Mouse (Mus musculus) cerebellum, adult 11-12 months (tissue): ENCODE results near the gene Rln1.
A peak's percentile ranks its signal among the peaks of the same experiment; 100 is the strongest.

Experiments used
- DNase-seq: peaks from one replicate; pipeline ENCODE4 v3.0.0; 2022

Gene Rln1

DNA sequence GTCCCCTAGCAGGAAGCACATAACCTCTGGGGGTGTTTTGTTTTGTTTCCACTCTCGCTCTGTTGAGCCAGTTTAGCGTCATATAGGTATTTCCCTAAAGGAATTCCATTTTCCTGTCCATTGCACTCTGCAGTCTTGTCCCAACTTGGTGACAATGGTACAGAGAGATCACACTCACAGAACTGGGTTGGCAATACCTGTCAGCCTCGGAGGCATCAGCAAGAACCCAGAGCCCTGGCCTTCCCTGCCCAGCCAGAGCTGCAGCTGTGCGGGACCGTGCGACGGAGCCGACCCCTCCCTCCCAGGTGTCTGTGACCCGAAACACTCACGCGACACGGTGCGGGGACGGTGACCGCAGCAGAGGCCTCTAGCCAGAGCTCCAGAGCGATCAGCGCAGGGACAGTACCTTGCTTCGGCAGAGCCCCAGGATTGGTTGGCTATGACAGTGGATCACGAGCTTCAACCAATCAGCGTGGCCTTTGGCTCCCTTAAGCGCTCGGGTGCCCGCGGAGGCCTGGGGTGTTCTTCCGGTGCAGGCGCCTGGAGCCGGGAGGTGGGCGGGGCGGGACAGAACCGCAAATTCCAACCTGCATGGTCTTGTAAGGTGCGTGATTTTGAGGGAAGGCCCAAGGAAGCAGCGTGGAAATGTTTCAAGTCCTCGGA is 27.1 kb upstream of the Rln1 start:
- peak; percentile 95 for DNase-seq

DNA sequence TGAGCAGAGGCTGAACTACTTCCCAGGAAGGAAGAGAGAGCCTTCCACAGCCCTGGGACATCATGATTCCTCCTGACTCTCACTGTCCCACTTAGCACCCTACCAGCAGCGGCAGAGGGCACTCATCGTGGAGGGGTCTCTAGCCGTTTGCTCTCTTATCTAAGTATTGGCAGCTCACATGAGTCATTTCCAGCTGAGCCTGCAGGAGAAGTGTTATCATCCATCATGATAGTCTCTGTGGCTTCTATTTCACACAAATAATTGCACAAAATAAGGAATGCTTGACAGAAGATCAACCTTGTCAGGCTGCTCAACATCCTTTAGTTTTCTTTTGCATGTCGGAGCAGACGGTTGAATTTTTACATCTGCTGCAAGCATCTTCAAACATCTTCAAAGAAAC is 25.8 kb upstream of the Rln1 start:
- no peak for DNase-seq

DNA sequence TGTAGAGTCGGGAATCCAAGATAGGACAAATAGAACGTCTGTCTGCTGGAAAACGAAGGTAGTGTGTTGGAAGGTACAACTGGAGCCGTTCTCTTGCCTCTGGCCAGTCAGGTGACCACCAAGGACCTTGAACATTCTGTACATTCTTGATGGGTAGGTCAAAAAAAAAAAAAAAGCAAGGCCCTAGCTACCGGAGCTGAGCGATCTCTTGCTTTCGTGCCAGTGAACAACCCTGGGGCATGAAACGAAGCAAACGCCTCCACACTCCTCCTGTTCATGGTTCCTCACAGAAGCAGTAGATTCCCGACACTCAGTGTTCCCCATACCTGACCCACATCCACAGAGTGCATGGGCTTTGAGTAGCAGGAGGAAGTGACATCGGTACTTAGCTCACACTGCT is 21.8 kb upstream of the Rln1 start:
- no peak for DNase-seq

DNA sequence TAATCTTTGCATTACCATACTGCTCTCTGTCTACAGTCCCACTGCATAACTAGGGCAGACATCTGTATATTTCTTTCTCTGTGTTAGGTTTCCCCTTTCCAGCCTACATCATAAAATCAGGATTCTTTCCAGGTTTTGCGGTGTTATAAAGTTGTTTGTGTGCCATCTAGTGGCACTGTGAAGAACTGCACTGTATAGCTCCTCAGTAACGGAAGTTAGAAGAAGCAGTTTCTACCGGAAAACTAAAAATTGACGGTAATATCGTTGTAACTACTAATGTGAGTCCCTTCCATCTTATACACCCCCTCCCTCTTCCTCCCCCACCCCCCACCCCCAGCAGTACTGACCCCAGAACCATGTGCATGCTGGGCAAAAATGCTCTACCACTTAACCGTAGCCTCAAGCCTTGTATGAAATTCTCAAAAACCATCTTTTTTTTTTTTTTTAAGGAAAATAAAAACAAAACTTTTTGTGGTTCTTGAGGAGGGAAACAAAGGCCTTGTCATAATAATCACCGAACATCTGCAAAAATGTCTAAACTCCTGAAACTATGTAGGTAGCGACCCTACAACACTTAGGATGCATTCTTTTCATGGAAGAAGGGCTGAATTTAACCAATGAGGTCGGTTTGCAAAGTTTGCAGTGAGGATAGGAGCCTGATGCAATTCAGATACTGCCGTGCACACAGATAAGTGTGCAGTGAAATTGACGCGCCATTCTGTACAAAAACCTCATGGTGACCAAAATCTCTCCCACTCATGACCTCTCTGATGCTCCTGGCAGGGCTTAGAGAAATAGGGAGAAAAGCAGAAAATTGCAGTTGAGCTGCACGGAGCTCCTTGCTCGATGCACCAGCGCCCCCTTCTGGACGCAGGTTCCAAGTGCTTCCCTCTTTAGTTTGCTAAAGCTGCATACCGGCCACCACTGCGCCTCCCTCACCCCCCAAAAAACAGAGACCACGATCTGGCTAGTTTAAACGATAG is 20.7 kb upstream of the Rln1 start:
- DNase-seq: peak; percentile 72

DNA sequence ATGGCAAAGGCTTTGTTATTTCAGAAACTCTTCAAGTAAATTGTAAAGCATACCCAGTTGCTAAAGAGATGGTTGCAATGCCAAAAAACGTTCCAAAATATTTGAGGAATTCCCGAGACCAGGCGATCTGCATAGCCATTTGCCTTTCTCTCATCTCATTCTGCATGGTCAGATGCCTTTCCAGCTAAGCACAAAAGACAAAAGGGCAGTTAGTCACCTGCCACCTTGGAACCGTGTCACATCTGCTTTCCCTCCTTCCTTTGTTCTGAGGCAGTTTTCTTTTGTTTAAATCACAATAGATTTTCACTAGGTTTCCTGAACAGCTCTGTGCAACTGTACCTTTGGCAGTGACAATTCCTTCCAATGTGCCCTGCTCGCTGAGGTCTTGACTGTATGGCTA is 16.5 kb upstream of the Rln1 start:
- DNase-seq: no peak

DNA sequence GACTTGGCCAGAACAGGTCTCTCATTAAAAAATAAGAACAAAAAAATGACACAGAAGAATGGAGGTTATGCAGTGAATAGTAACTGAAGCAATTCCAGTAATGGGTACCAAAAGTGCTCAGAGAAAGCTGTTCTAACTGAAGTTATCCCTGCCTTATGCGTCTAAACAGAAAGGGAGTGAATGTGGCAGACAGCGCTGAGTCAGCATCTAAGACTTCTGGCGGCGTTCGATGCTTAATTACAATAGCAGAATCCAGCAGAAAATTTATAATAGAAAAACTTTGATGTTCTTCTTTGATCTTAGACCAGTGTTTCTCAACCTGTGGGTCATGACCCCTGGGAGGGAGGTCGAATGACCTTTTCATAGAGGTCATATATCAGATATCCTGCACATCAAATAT is 11.2 kb upstream of the Rln1 start:
- no peak for DNase-seq

DNA sequence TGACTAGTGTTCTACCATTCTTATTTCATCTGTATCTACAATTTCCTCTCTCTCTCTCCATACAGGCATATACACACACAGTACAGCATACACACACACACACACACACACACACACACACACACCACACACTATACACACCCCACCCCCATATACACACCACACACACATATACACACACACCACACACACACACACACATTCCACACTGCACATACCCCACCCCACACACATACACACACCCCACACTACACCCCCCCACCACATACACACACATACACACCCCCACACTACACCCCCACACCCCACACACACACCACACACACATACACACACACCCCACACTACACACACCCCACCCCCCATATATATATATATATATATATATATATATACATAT is 10.4 kb upstream of the Rln1 start:
- no peak for DNase-seq

DNA sequence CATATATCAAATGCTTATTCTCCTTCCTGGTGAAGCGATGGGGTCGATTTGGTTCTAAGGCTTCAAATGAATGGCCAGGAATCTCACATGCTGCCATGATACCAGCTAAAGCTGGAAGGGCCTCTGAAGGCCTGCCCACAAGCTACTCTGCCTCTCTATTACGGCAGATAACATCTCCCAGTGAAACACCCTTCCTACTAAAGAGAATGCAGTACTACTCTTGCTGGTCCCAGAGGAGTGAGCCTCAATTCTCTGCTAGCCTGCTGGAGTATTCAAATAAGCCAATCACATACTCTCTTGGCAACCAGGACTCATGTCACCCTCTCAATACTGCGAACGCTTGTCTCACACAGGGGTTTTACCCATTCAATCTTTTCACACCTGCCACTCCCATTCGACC is 7.8 kb upstream of the Rln1 start:
- DNase-seq: no peak

DNA sequence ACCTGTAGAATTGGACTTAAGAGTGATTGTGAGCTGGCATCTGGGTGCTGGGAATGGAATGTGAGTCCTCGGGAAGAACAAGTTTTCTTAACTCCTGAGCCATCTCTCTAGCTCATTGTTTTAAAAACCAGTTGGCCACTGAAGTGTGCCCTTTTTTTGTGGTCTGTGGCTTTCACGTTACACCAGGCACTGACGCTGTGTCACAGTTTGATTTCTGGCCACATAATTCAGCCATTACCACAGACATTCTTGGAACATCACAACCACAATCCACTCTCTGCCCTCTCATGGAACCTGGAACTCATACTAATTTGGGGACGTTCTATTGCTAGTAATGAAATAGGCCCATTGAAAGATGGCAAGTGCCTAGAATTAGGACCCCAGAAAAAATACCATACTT is 6.6 kb upstream of the Rln1 start:
- no peak for DNase-seq

DNA sequence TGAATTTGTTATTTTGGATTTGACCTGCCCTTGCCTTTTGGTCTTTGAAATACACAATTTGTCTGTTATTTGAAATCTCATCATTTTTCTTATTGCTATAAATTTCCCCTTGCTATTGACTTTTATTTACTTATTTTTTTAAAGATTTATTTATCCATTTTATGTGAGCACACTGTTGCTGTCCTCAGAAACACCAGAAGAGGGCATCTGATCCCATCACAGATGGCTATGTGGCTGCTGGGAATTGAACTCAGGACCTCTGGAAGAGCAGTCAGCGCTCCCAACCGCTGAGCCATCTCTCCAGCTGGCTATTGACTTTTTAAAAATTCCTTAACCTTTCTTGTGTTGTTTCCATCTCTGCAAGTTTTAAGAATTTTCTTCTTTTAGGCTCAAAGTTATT is 2.2 kb upstream of the Rln1 start:
- no peak for DNase-seq

DNA sequence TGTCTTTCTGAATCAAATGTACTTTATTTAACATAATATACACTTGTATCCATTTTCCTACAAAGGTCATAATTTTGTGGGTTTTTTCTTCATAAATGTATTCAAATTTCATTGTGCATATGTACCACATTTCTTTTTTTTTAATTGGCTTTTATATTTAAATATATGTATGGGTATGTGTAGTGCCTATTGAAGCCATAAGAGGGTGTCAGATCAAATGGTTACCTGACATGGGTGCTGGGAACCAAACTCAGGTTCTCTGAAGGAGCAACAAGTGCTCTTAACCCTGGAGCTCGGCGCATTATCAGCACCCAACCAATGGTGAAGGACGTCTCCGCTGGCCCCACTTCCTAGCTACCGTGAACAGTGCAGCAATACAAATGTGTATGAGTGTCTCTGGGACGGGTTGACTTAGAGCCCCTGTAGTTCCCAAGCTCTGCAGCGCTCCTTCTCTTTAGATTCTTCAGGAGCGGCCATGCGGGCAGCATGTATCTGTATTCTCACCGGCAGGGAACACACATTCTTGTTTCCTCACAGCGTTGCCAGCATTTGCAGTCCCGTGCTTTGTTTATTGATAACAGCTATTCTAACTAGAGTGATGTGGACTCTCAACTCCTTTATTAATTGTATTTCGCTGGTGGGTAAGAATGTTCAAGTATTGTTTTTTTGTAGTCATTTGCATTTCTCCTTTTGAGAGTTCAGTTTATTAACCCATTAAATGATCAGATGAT is 7.5 kb downstream of the Rln1 start:
- DNase-seq: no peak

DNA sequence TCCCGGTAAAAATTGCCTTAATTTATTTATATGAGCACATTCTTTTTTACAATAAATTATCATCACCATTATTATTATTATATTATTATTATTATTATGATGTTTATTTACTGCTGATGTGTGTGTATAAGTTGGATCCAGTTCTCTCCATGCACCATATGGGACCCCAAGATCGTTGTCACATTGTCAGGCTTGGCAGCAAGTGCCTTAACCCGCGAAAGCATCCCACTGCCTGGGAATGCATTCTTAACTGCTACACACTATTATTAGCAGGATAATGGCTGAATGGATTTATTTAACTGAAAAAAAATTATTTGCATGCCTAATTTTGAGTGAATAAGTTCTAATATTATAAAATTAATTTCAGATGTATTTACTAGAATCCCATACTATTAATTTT is 8.1 kb downstream of the Rln1 start:
- no peak for DNase-seq

DNA sequence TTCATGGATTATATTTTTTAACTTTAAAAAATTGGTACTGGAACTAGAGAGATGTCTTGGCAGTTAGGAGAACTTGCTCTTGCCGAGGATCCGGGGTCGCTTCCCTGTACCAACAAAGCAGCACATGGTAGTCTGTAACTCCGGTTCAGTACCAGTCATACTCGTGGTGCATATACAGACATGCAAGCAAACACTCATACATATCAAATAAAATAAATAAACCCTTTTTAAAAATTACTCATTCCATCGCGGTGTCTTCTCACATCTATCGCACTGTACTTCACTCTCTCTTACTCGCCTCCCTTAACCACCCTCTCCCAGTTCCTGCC is 8.7 kb downstream of the Rln1 start:
- DNase-seq: no peak

DNA sequence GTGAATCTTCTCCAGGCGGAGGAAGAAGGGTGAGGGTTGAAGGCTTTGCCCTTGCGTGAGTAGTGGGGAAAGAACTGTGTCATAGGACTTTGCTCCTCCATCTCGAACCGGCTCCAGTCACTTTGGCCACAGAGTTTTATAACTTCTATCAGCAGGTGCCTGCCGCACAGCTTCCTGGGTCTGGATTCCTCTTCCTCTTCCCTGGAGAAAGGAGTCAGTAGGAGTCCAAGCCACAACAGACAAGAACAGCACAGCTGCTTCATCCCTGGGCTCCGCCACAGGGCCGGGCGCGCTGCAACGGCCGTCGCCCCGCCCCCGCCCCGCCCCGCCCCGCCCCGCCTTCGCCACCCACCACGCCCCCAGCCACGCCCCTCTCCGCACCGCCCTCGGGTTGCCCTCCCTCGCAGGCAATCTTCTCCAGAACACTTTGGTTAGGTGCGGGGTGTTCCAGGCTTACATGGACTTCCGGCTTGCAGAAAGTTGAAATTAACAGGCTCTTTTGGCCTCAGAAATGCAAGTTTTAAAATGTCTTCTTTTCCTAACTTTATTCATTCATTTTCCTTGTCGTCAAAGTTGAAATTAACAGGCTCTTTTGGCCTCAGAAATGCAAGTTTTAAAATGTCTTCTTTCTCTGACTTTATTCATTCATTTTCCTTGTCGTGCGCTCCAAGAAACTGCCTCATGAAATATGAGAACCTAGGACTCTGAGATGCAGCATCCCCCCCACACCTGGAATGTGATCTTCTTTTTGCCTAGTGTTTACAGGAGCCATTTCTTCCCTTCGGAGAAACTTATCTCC is 9.2 kb downstream of the Rln1 start, which contains the start of gene Insl6:
Gene Insl6, minus strand, starts transcription at position 304 of the 799 bp plus-strand sequence.
- no peak for DNase-seq

DNA sequence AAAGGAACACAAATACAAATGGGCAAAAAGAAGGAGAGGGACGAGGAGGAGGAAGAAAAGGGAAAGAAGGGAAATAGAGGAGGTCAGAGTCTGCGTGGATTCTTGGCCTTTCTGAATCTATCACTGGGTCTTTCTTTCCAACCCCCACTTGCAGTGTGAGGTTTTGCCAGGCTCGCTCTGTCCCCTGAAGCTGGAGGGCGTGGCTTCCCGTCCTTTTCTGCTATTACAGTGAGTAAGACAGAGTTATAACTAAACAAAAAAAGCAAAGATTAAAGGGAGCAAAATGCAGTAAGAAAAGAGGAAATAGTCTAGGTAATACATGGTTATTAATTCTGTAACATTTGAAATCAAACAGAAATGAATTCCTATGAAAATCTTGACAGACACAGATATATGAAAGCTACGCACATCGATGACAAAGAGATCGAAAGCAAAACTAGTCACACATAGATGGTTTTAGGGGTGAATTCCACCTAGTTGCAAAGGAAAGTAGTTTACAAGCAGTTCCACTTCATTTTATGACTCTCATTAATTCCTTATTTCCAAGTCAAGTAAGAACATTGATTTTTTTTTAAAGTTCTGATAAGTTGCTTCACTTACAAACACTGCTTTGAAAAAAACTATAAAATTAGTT is 10.9 kb downstream of the Rln1 start:
- no peak for DNase-seq

DNA sequence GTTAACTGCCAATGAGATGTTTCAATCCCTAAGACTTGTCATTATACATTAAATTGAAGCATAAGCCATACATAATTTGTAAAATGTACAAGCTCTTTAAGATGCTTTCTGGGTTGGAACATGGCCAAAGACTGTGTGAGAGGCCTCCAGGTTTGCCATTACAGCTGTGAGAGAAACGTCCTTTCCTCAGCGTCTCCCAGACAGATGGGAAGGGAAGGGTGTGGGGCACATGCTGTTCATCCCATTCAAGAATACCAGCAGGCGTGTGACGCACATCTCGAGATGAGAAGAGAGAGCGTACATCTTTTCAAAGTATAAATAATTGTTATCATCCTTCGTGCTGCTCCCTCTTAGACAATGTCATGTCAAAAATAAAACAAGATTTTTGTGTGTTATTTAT is 21.8 kb downstream of the Rln1 start:
- DNase-seq: no peak

DNA sequence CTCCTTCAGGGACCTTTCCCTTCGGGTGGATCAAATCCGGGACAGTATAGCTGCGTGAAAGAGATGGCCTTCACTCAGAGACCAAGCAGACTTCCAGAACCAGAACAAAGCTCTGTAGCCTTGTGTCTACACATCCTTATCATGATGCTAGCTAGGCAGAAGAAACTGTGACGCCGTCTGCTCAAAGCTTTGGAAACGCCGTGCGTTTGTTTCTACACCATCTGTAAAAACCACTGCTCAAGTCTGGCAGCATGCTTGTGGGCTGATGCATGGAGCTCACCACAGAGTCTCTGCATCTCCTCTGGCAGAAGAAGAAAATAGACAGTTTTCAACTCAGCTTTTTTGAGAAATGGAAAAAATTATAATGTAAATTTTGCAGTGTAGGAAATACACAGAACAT is 22.7 kb downstream of the Rln1 start:
- no peak for DNase-seq

DNA sequence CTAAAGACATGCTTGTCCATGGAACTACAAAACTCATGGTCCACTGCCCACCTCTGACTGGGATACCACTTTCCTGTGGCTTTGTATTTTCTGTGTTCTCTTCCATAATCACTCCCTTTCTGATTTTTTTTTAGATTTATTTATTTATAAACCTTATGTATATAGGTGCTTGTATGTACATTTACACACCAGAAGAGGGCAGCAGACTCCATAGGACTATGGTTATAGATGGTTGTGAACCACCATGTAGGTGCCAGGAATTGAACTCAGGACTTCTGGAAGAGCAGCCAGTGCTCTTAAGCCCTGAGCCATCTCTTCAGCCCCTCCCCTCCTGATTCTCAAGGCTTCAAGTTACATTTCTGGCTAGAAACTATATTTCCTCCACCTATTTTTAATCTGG is 25.6 kb downstream of the Rln1 start:
- DNase-seq: no peak

DNA sequence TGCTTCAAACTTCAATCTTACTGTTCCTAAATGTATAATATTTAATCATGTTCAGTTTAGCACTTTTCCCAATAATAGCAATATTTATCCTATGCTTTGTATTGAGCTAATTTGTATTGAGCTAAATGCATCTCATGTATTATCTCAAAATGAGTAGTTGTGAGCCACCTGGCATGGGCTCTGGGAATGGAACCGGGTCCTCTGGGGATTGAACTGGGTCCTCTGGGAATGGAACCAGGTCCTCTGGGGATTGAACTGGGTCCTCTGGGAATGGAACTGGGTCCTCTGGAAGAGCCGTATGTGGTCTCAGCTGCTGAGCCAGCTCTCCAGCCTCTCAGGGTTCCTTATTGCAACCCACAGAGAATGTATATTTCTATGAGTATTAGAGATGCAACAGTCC is 32.4 kb downstream of the Rln1 start:
- DNase-seq: no peak

DNA sequence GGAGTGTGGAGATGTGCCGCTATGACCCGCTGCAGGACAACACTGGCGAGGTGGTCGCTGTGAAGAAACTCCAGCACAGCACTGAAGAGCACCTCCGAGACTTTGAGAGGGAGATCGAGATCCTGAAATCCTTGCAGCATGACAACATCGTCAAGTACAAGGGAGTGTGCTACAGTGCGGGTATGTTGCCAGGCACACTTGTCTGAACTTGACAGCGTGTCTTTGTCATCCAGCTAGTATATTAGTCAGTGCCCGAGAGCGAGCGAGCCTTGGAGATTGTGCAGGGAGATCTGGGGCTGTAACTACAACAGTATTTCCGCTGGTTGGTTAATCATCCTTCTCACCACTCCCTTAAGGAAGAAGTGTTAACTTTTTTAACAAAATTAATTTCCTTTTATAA is 33.6 kb downstream of the Rln1 start:
- no peak for DNase-seq

DNA sequence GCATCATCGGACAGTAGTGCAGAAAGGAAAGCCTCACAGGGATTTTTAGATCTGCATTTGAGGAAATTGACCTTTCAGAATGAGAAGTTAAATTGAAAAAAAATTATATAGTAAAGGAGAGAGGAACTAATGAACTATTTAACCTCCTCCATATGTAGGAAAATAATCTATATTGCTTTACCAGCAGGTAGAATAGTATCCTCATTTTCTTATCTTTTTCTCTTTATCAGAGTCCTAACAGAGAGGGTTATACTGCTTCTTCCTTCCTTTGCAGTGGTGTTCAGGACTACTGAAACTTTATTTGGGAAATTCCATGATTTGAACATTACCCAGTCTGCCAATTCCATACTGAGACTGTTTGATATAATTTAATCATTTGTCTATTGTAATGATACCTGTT is 37.1 kb downstream of the Rln1 start:
- DNase-seq: no peak

DNA sequence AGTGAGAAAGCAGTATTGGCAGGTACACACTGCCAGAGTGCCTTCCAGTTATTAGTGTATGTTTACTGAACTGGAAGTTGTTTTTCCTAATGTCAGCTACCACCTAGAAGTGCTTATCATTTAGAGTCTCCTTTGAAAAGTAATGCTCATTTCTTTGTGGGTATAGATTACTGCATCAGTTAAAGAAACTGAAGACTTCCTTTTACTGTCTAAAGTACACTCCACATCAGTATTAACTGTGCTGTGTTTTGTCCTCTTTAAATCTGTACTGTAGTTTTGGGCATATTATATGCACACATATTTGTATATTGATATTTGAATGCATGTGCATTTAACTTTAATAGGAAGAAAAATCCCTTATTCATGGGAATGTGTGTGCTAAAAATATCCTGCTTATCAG is 38.3 kb downstream of the Rln1 start:
- no peak for DNase-seq

DNA sequence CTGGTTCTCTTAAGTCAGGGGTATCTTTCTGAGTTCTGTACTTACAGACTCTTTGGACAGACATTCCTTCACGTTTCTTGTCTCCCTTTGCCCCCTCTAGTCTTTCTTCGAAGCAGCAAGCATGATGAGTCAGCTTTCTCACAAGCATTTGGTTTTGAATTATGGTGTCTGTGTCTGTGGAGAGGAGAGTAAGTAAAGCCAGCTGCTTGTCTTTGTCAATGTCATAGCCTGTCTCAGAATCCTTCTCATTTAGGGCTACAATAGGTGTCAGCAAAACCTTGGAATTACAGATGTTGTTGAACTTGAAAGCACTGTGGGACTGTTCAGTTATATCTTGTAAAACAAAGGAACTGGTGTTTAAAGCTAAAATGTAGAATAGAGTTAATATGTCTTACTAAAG is 39.7 kb downstream of the Rln1 start:
- no peak for DNase-seq
